Mouse (Mus musculus): Measurements from ENCODE around the gene Thyn1.

- TF ChIP-seq POLR2A (IDR thresholded peaks at IDR 0.05; ENCODE audit: low read depth, low read length) (no peak), CTCF (conservative IDR thresholded peaks at IDR 0.05; ENCODE audit: insufficient read depth, insufficient read length, low read depth, low read length) (no peak)
Measured at GRCm38 (mm10) chr9:26997501-26997900, 2.0 kb upstream of the Thyn1 start.

Data from kidney, adult 2 months (tissue).